Mouse (Mus musculus) intestine, postnatal 0 days (tissue): ENCODE data around the gene Smg9. TPM values are rescaled to one million over a fixed set of nuclear protein-coding genes. Genes with fewer than 3 reads are reported as not detected.

Experiments used
- ATAC-seq: fragments of 200-750 bp; cut with Nextera tagmentation; 2 replicates; pipeline ENCODE4 v1.8.0; 2017; ENCODE audit warnings: mild to moderate bottlenecking, moderate TSS enrichment, moderate library complexity
- H3K27ac ChIP-seq: fragments of 300-500 bp; sonication (generic); 2 replicates; pipeline ENCODE4 v1.5.1; 2014; ENCODE audit warnings: mild to moderate bottlenecking, low read depth, low read length, moderate library complexity
- H3K27me3 ChIP-seq: fragments of 300-500 bp; sonication (generic); replicated peaks from 2 replicates; pipeline ENCODE4 v1.6.1; 2014; ENCODE audit warnings: low read length, mixed read lengths; ENCODE audit not compliant: control insufficient read depth, insufficient read depth
- H3K36me3 ChIP-seq: fragments of 300-500 bp; sonication (generic); 2 replicates; pipeline ENCODE4 v1.6.1; 2014; ENCODE audit warnings: mild to moderate bottlenecking, moderate library complexity; ENCODE audit not compliant: control insufficient read depth, insufficient read depth
- H3K4me1 ChIP-seq: fragments of 300-500 bp; sonication (generic); replicated peaks from 2 replicates; pipeline ENCODE4 v1.6.1; 2014; ENCODE audit warnings: antibody characterized with exemption, low read length, mixed read lengths; ENCODE audit not compliant: control insufficient read depth, insufficient read depth
- H3K4me2 ChIP-seq: fragments of 300-500 bp; sonication (generic); replicated peaks from 2 replicates; pipeline ENCODE4 v1.6.1; 2014; ENCODE audit warnings: low read depth, mild to moderate bottlenecking, moderate library complexity
- H3K4me3 ChIP-seq: fragments of 300-500 bp; sonication (generic); 2 replicates; pipeline ENCODE4 v1.5.1; 2014; ENCODE audit warnings: low read depth, low read length
- H3K9ac ChIP-seq: fragments of 300-500 bp; sonication (generic); 2 replicates; pipeline ENCODE4 v1.6.1; 2014; ENCODE audit warnings: mild to moderate bottlenecking, low read depth, low read length
- H3K9me3 ChIP-seq: fragments of 300-500 bp; sonication (generic); 2 replicates; pipeline ENCODE4 v1.6.1; 2016; ENCODE audit warnings: mixed run types; ENCODE audit not compliant: control insufficient read depth
- CTCF ChIP-seq: sonication (generic); IDR thresholded peaks from 2 replicates; pipeline ENCODE4 v1.5.1; 2016; ENCODE audit warnings: low read depth, mild to moderate bottlenecking, control low read depth, antibody characterized with exemption, moderate library complexity
- WGBS: fragments of 180-500 bp; shearing (Covaris S2); extraction: QIAGEN DNeasy Blood & Tissue Kit; methylation state at CpG from one replicate; pipeline ENCODE4 v1.1.7; 2014; 5-methylcytosine and 5-hydroxymethylcytosine counted together
- polyA plus RNA-seq: library from polyadenylated mRNA; unstranded; fragments of >200 nt; fragmentation: Nextera tagmentation; extraction: Ambion mirVana; gene quantifications from 2 replicates; pipeline ENCODE4 v1.2.1, GENCODE M21; 2015

Gene Smg9
- polyA plus RNA-seq, 1 experiment from 2014 or later, result 15.1 TPM

GRCm38 (mm10) chr7:24461376-24462051 is 62.1 kb downstream of the Smg9 start:
- Histone ChIP-seq H3K4me1 (peaks cover 4% of the 10 kb centered on the region; the same call in 1 of the 2 replicates), H3K4me2 (peak overlapping the region; percentile 66; the same call in 1 of the 2 replicates), H3K27ac (no peak overlapping the region; the same call in 1 of the 2 replicates), H3K4me3 (no peak overlapping the region), H3K9ac (no peak overlapping the region; the same call in 1 of the 2 replicates), H3K9me3 (no peaks in the 10 kb centered on the region), H3K36me3 (peaks cover 1% of the 10 kb centered on the region; the same call in 1 of the 2 replicates), H3K27me3 (no peaks in the 10 kb centered on the region)
- 26% methylated on average over 14 of the region's 14 CpGs for WGBS
- no peak for ATAC-seq
- TF ChIP-seq CTCF, result no peak

DNA sequence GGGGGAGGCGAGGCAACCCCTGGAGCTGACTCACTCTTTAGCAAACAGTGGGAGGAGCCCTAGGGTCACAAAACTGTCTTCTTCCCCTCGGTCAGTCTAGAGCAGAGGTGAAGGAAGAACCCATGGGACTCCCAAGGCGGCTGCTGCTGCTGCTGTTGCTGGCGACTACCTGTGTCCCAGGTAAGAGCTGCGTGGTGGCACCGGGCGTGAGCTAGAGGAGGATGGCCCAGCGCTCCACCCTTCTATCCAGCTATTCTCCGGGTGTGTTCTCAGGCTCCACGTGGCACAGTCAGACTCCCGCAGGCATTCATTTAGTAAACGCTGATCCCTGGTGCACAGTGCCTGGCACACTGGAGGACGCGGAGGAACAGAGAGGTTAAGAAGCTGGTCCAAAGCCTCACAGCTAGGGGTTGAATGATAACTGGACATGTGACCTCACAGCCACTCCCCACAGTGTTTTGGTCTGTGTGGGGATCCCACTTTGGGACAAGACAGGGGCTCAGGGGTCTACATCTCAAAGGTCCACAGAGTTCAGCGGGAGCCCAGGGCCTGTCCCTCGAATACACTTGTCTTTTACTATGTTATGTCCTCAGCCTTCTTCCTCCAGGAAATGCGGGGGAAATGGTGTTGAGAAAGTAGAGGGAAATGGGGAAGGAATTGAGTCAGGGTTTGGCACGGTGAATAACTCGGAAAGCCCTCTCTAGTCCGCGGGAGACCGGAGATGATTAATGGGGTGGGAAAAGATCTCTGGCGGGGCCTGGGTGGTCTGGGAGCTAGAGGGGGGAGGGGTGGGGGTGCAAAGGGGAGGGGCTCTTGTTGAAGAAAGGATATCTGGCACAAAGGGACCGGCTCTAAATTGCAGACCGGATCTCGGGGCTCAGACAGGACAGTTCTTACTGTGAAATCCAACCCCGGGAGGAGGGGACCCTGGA is 63.2 kb downstream of the Smg9 start, which contains the start of gene Plaur:
Gene Plaur (plus strand): TSS at position 97 of the 932 bp plus-strand sequence.
- no peak for TF ChIP-seq CTCF
- ATAC-seq, result peak; percentile 39
- 1% methylated on average over 27 of the region's 27 CpGs for WGBS
- H3K36me3 ChIP-seq, result peaks cover 8% of the 10 kb centered on the region; the same call in 1 of the 2 replicates
- no peaks in the 10 kb centered on the region for H3K27me3 ChIP-seq
- H3K4me2 ChIP-seq, result peak within 1 kb of the TSS; percentile 66
- H3K4me3 ChIP-seq, result peak within 1 kb of the TSS; percentile 40
- H3K4me1 ChIP-seq, result peaks cover 4% of the 10 kb centered on the region; the same call in 1 of the 2 replicates
- H3K9ac ChIP-seq, result peak within 1 kb of the TSS; percentile 34; the same call in 1 of the 2 replicates
- peak within 1 kb of the TSS; percentile 35 for H3K27ac ChIP-seq
- no peaks in the 10 kb centered on the region for H3K9me3 ChIP-seq

GRCm38 (mm10) chr7:24466835-24467234 is 67.4 kb downstream of the Smg9 start:
- H3K4me1 ChIP-seq, result peaks cover under 1% of the 10 kb centered on the region; the same call in 1 of the 2 replicates
- no peak for ATAC-seq
- H3K9ac ChIP-seq, result no peak overlapping the region
- no peak for TF ChIP-seq CTCF
- peaks cover 8% of the 10 kb centered on the region; the same call in 1 of the 2 replicates for H3K36me3 ChIP-seq
- no peak overlapping the region for H3K27ac ChIP-seq
- H3K4me3 ChIP-seq, result no peak overlapping the region
- H3K27me3 ChIP-seq, result no peaks in the 10 kb centered on the region
- 93% methylated on average over 6 of the region's 6 CpGs for WGBS
- H3K4me2 ChIP-seq, result no peak overlapping the region
- no peaks in the 10 kb centered on the region for H3K9me3 ChIP-seq

- TF ChIP-seq CTCF, result no peak
- Histone ChIP-seq H3K4me3 (no peak overlapping the region), H3K36me3 (peaks cover 8% of the 10 kb centered on the region; the same call in 1 of the 2 replicates), H3K27me3 (no peaks in the 10 kb centered on the region), H3K9me3 (no peaks in the 10 kb centered on the region), H3K27ac (no peak overlapping the region), H3K4me1 (no peaks in the 10 kb centered on the region), H3K9ac (no peak overlapping the region), H3K4me2 (no peak overlapping the region)
- no peak for ATAC-seq
- WGBS, result 87% methylated on average over 5 of the region's 5 CpGs
Measured at GRCm38 (mm10) chr7:24467886-24468285, 68.5 kb downstream of the Smg9 start.

DNA sequence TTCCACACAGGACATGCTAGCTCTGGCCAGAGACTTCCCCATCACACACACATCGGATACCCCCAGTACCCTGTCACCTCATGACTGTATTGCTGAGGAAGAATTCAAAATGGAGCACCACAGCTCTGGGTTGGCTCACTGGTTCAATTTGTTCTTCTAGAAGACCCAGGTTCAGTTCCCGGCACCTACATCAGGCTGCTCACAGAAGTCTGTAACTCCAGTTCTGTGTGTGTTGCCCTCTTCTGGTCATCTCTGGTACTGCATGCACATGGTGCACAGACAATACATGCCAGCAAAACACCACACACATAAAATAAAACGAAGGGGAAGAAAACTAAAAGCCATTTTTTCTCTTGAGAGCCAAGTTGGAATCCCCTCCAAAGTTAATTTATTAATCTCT is 69.7 kb downstream of the Smg9 start:
- no peak overlapping the region for H3K4me3 ChIP-seq
- no peak for ATAC-seq
- 88% methylated on average over 3 of the region's 3 CpGs for WGBS

DNA sequence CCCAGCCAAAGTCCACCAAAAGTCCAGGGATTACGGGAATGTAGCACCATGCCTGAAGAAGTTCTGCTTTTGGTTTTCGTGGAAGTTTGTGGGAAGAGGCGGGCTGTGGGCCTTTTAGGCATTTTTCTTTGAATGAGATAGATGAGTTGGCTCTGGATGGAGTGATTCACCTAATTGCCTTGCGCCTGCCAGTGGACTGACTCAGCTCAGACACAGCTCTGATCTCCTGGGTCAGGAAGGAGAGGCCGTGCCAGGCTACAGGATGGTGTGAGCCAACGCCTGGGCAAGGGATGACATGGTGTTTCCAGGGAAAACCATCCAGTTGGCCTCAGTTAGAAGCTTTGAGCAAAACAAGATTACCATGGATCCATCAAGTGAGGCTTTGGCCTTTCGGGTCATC is 70.9 kb downstream of the Smg9 start:
- H3K27me3 ChIP-seq, result no peaks in the 10 kb centered on the region
- H3K9ac ChIP-seq, result no peak overlapping the region
- H3K4me1 ChIP-seq, result no peaks in the 10 kb centered on the region
- TF ChIP-seq CTCF, result no peak
- no peaks in the 10 kb centered on the region for H3K9me3 ChIP-seq
- H3K36me3 ChIP-seq, result peaks cover 8% of the 10 kb centered on the region; the same call in 1 of the 2 replicates
- no peak for ATAC-seq
- H3K4me2 ChIP-seq, result no peak overlapping the region
- H3K4me3 ChIP-seq, result no peak overlapping the region
- no peak overlapping the region for H3K27ac ChIP-seq
- 94% methylated on average over 7 of the region's 7 CpGs for WGBS

More for the DNA sequence above, 69.7 kb downstream of the Smg9 start:
- Histone ChIP-seq H3K9me3 (no peaks in the 10 kb centered on the region), H3K4me1 (no peaks in the 10 kb centered on the region), H3K4me2 (no peak overlapping the region), H3K27me3 (no peaks in the 10 kb centered on the region), H3K9ac (no peak overlapping the region), H3K27ac (no peak overlapping the region), H3K36me3 (peaks cover 8% of the 10 kb centered on the region; the same call in 1 of the 2 replicates)
- peak; percentile 64 for TF ChIP-seq CTCF

Other genes with a start within 250 kb of the Smg9 start
- 0.37 and 0.72 TPM in 2 replicates for gene Zfp114, start 224.6 kb upstream of the Smg9 start, polyA plus RNA-seq
- 3.0 and 3.1 TPM in 2 replicates for gene Zfp111, start 188.2 kb upstream of the Smg9 start, polyA plus RNA-seq
- 0.65 and 0.73 TPM in 2 replicates for gene Zfp109, start 162.1 kb upstream of the Smg9 start, polyA plus RNA-seq
- gene Zfp108, start 144.8 kb upstream of the Smg9 start, polyA plus RNA-seq, result 0.86 and 0.98 TPM in 2 replicates
- 2.2 and 3.2 TPM in 2 replicates for gene Zfp93, start 129.2 kb upstream of the Smg9 start, polyA plus RNA-seq
- 4.6 and 5.1 TPM in 2 replicates for gene Zfp61, start 98.4 kb upstream of the Smg9 start, polyA plus RNA-seq
- gene Zfp94, start 83.0 kb upstream of the Smg9 start, polyA plus RNA-seq, result 3.1 and 3.2 TPM in 2 replicates
- 0.18 TPM in 1 of 2 replicates, not detected in the other for gene Tescl, start 65.7 kb upstream of the Smg9 start, polyA plus RNA-seq
- not detected in 2 replicates for gene Lypd5, start 50.4 kb upstream of the Smg9 start, polyA plus RNA-seq
- gene Kcnn4, start 29.4 kb upstream of the Smg9 start, polyA plus RNA-seq, result 3.2 and 3.7 TPM in 2 replicates
- gene Irgc1, start 52.7 kb downstream of the Smg9 start, polyA plus RNA-seq, result not detected in 2 replicates
- gene Plaur, start 62.9 kb downstream of the Smg9 start, polyA plus RNA-seq, result 6.9 and 7.8 TPM in 2 replicates
- gene Cadm4, start 82.4 kb downstream of the Smg9 start, polyA plus RNA-seq, result 1.4 and 1.7 TPM in 2 replicates
- 11.2 and 12.8 TPM in 2 replicates for gene Zfp428, start 107.4 kb downstream of the Smg9 start, polyA plus RNA-seq
- 0.05 TPM in 1 of 2 replicates, not detected in the other for gene AC161166.1, start 112.8 kb downstream of the Smg9 start, polyA plus RNA-seq
- gene Irgq, start 131.1 kb downstream of the Smg9 start, polyA plus RNA-seq, result 3.4 TPM in 2 replicates
- gene Pinlyp, start 146.5 kb downstream of the Smg9 start, polyA plus RNA-seq, result not detected in 2 replicates
- gene Xrcc1, start 146.7 kb downstream of the Smg9 start, polyA plus RNA-seq, result 24.5 and 26.6 TPM in 2 replicates
- gene Ethe1, start 187.9 kb downstream of the Smg9 start, polyA plus RNA-seq, result 17.9 and 25.4 TPM in 2 replicates
- 2.1 and 2.2 TPM in 2 replicates for gene Zfp575, start 188.0 kb downstream of the Smg9 start, polyA plus RNA-seq
- gene Phldb3, start 211.1 kb downstream of the Smg9 start, polyA plus RNA-seq, result 0.65 and 0.85 TPM in 2 replicates
- gene Lypd3, start 236.9 kb downstream of the Smg9 start, polyA plus RNA-seq, result 0.13 and 0.17 TPM in 2 replicates